Mouse (Mus musculus): ENCODE measurements around the gene Med12l. TPM values are rescaled to one million over a fixed set of nuclear protein-coding genes. Genes with fewer than 3 reads are reported as not detected.
"Not testable (repeated sequence)": the region's sequence is repeated elsewhere in the genome, so short reads cannot be mapped to it uniquely, and the experiment has no call there.

The Med12l gene
- polyA plus RNA-seq, 1 experiment from 2014 or later, result 0.57 TPM

DNA sequence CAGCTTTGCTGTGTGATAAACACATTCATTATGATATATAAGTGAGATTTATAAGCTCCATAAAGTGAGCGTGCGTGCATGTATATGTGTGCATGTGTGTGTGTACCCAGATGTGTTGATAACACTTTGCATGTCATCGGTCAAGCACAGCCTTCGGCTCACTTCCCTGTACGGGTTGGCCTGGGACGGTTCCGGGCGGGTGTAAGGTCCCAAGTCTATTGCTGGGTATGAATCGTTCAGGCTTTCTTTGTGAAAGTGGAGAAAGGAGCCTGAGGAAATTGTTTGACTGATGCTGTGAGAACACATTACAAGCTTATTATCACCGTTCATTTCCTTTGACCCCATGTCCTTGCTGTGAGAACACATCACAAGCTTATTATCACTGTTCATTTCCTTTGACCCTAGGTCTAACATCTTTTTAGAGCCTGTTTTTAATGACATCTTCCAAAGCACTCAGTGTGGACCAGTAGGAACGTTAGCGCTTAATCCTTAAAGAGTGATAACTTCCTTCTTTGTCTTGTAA, 133.4 kb downstream of the Med12l start:
- no peak for DNase-seq (ENCODE audit: low spot score)

DNA sequence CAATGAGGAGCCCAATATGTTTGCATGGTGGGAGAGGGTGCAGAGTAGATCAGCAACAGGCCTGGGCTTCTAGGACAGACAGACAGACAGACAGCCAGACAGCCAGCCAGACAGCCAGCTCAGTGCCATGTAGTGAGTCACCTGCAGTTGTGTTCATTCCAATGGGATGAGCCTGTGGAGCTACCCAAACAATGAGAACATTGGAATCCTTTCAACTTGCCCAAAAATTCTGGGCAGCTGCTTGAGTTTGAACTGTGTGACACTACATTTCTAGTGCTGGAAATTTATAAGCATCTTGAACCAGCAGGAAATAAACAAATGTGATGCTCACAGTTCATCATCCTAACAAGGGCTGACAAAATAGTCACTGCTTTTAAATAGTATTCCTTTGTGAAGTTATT, 134.0 kb downstream of the Med12l start:
- no peak for DNase-seq (ENCODE audit: low spot score)

DNA sequence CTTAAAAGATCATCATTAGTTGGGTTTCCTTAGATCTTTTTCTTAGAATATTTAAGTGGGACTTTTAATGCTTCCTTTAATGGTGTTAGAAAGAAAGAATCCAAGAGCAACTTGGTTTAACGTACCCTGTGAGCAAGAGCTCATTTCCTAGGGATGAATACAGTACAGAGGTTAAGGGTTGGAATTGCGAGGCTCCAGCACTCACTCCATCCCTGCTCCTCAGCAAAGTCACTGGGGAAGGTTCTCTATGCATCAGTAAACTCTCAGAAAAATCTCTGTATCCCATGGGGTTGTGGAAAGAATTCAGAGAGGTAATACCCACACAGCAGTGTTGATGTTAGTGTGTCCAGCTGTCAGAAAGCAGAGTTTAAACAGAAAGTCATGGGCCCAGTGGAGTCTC, 134.5 kb downstream of the Med12l start:
- no peak for DNase-seq (ENCODE audit: low spot score)

DNA sequence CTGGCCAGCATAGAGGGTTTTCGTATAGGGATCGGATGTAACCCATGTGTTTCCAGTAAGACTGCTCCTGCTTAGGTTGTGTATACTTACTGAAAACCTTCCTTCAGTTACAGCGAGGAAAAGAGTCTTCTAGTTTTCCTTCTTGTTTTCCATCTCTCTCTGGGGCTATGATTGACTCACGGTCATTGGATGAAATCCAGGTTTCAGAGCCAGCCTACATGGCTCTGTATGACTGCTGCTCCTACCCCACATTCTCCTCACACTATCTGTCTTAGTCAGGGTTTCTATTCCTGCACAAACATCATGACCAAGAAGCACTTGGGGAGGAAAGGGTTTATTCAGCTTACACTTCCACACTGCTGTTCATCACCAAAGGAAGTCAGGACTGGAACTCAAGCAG, 135.3 kb downstream of the Med12l start:
- DNase-seq (ENCODE audit: low spot score), result not testable (repeated sequence)

DNA sequence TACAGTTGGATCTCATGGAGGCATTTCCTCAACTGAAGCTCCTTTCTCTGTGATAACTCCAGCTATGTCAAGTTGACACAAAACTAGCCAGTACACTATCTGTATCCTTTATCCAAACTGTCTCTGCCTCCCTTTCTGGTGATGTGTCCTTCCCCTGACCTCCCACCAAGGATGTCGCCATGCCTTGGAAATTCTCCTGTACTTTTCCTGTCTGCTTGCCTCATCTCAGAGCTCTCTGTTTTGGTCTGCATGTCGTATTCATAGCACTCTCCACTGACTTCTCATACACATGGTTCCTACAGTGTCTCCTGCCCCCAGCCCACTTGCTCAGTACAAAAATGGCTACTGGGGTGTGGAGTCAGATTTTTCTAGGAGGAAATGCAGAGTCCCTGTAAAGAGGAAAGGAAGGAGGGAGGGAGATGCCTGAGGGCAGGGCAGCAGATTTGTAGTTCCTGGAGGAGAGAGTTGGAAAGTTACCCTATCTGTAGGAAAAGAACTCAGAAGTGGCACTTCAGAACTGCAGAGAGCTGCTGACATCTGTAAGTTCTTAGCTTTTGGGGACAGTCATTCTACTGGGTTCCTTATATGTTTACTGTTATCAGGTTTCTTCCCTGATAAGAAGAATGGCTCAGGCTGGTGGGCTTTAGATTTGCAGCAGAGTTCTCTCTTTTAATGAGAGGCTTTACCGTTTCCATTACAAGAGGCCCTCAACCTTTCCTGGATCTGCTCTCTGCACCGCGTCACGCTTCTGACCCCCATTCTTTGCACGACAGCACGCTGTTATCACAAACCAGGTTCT, 136.1 kb downstream of the Med12l start:
- no peak for DNase-seq (ENCODE audit: low spot score)

DNA sequence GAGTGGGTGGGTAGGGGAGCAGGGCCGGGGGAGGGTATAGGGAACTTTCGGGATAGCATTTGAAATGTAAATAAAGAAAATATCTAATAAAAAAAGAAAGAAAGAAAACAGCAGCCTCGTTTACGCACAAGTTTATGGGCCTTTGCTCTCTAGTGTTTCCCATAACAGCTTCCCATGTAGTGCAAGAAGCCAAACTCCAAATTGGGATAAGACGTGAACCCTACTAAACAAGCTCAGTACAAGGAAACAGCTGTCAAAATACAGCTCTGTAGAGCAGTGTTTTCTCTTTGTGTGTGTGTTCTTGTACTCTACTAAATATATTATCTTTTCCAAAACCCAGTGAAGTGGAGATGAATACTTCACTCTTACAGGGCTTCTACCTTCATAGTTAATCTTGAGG, 139.6 kb downstream of the Med12l start:
- no peak for DNase-seq (ENCODE audit: low spot score)

DNA sequence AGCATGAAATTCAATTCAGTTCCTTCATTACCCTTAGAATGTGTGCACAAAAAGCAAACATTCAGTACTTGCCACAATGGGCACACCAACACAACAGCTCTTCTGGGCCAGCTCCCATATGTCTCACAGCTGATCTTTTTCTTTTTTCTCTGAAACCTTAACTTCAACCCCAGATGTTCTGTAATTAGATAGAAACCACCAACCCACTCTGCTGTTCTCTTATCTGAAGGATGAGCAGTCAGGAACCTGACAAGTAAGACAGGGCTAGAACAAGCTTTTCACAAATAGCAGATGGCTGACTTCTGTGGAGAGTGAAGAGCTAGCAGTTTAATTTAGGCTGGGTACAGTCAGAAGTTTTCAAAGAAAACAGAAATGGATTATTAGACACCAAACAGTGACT, 144.0 kb downstream of the Med12l start:
- no peak for DNase-seq (ENCODE audit: low spot score)

DNA sequence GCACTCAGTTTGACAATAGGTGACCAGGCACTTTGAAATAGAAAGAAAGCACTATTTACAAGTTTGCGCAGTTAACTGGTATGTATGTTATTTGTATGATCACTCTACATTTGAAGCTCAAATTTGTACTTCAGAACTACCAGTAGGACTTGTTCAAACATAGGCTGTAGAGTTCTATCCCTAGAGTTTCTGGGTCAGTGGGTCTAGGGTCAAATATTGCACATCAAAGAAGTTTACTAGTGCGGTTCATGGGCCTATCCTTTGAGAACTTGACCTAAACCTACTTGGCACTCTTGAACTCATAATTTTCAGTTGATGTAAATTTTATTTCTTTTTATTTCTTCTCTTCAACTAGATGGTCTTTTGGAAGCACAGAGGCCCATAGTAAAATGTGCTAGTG, 145.0 kb downstream of the Med12l start:
- no peak for DNase-seq (ENCODE audit: low spot score)

DNA sequence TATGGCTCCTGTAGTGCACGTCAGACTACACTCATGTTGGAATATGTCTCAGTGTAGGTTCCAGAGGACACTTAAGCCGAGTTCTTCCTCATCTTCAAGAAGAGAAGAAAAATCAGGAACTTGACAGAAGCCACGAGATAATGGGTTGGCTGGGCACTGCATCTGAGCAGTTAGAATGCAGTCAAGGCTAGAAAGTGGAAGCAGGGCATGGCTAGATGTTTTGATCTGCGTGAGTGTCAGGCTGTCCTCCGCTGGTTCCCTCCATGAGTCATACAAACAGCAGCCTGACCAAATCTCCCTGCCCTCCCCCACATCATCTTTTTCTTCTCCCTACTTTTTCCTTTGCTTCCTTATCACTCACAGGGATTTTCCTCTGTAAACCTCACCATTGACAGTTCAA, 147.8 kb downstream of the Med12l start, which contains the start of gene P2ry14:
Gene P2ry14 (minus strand): TSS at position 195 of the 400 bp plus-strand sequence.
- no peak for DNase-seq (ENCODE audit: low spot score)

DNA sequence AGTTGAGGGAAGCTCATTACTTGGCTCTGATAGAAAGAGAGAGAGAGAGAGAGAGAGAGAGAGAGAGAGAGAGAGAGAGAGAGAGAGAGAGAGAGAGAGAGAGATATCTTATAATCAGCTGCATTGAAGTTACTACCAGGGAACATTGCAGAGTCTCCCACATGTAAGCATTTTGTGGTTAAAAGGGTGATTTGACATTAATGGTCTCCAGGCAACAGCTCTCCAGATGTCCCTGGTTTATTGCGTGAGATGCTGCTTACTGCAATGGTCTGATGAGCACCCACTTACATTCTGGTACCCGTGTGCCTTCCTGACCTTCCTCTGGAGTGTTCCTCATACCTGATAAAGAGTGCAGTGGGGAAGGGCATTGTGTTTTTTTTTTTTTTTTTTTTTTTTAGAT, 149.3 kb downstream of the Med12l start:
- no peak for DNase-seq (ENCODE audit: low spot score)

DNA sequence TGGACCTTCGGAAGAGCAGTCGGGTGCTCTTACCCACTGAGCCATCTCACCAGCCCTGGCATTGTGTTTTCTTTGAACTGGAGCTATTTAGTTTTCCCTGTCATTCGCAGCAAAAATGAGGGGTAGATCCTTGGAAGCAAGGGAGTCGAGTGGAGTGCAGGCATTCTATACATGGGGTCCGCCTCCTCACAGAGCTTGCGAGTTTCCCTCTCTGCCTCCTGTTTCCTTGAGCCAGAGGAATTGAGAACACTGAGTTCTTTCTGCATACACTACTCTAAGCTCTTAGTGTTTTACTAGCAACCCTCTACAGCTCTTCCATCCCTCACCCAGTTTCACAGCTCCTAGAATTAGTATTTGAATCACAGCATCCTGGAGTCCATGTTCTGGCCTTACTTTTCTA, 149.8 kb downstream of the Med12l start:
- no peak for DNase-seq (ENCODE audit: low spot score)

DNA sequence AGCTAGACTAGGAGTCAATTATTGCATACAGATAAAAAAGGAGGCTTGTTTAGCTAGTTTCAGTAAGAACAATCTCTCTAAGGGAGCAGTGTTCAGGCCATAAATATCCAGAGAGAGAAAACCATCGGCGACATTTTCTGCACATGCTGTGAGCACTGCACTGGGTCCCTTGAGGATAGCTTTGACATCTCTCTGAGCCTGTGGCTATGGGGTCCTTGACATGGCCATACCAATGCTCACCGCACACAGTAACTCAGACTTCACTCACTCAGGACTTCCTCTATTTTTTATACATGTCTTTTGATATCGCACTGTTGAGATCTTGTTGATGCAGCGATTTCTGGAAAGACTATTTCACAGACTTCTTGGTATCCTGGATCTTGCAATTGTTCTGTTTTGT, 151.4 kb downstream of the Med12l start:
- DNase-seq (ENCODE audit: low spot score), result no peak

DNA sequence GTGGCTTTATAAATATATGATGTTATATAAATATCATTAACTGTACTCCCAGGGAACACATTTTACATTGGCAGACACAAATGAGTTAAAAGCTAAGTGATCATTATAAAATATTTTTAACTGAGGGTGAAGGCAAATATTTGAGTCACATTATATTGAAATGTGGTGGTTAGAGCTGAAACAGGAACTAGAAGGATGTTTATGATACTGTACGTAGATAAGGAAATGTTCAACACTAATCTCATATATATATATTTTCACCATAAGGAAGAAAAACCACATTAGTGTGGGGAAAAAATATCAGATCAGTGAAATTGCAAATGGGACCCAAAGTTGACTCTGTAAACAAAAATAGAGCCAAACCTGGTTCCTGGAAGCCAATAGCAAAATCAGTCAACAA, 154.8 kb downstream of the Med12l start:
- no peak for DNase-seq (ENCODE audit: low spot score)

DNA sequence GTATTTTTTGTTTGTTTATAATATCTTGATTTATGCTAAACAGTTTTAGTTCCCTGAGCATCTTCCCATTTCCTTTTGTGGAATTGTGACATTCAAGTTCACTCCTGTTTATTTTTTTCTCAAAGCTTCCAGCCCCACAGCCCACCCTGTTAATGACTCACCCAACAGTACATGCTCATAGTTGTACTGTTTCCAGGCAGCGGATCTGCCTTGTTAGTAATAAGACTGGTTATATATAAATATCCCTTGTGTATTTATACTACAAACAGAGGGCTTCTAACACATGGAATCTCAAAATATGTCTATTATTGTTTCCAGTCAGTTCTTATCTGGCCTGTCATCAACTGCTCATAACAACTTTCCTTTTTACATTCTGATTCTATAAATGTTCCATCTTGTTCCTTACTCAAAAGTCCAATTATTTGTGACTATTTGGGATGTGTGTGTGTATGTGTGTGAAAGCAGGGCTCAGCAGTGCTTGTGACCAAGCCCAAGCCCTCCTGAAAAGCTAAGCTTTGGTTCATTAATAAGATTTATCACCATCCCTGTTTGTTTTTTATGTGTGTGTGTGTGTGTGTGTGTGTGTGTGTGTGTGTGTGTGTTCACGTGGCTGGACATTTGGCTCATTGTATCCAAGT, 161.9 kb downstream of the Med12l start:
- DNase-seq (ENCODE audit: low spot score), result no peak

DNA sequence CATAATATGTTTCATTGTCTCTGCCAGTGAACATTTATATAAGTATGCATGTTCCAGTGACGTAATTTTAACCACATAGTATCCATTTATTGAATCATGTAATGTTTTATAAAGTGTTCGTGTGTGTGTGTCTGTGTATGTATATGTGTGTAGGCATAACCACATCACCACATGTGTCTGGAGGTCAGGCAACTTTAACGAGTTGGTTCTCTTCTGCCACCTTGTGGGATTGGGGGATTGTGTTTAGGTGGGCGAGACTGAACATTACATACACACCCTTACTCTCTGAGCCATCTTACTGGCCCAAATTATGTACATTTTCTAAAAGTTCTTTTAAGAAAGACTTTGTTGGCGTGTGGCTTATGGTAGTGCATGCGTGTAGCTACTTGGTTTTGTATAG, 162.9 kb downstream of the Med12l start:
- peak; percentile 43 for DNase-seq (ENCODE audit: low spot score)

DNA sequence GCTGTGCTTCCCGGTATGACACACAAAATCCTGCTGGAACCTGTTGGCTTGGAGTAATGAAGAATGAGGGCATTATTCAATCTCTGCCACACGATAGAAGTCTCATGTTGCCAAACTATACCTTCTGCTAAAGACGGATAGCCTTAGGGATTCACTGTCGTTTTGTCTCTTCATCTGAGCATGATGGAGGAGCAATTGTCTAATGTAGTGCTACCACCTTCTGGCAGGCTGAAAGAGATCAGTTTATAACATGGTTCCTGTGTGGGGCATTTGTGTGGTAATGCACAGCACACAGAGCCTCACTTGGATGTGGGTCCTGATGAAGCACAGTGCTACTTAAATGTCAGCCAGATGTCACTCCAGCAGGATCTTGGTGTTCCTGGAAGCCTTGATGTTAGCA, 163.6 kb downstream of the Med12l start:
- DNase-seq (ENCODE audit: low spot score), result no peak

DNA sequence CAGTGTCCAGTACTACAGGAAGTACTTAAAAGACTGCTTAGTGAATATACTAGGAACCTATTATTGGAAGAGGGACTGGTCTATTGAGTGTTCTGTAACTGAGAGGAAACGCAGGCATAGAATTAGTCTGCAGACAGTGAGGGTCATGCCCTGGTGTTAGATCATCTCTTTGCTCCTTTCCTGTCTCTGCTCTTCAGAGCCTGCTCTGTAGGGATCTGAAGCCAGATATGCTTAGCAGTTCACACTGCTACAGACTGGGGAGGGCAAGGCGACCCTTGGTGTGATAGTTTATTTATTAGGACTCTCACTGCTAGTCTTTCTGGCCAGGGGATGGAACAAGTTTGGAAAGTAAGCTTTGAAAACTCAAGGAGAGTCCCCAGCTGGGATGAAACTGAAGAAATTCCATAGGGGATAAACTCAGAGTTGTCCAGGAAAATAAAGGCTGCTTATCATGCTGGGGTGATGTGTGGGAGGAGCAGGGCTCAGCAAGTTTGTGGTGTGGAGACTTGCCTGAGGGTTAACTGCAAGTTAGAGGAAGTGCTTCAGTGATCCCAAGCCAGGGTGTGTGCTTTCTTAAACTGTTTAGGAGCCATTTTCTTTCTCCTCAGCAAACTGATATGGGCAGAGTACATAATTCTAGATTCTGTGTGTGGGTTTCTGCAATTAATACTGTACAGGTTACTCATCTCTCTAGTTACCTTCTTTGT, 164.4 kb downstream of the Med12l start:
- no peak for DNase-seq (ENCODE audit: low spot score)

DNA sequence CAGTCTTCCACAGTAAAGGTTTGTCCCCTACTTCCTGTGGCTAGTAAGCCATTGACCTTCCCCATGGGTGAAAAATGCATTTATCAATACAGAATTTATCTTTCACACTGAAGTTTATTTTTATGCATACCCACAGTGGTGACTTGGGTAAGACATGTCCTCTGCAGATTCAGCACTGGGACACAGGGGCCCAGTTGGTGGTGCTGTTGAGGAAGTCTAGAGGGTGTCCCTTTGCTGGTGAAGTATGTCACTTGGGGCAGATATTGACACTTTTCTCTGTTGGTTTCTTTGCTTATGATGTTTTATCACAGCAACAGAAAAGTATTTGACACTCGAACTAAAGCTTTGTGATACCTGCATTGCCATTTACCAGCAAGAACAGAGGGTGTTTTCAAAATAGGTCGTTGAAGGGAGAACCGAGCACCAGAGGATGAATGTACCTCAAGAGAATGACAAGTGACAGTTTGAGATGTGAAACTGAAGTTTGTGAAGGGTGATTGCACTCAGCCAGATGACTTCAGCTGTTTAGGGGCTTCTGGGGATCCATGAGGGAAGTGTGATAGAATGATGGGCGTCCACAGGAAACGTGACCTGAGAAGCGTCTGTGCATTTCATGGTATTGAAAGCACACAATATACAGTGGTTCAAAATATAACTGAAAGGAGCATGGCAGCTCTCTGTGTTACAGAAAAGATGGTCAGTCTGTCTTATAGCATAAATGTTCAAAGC, 169.0 kb downstream of the Med12l start:
- DNase-seq (ENCODE audit: low spot score), result no peak

DNA sequence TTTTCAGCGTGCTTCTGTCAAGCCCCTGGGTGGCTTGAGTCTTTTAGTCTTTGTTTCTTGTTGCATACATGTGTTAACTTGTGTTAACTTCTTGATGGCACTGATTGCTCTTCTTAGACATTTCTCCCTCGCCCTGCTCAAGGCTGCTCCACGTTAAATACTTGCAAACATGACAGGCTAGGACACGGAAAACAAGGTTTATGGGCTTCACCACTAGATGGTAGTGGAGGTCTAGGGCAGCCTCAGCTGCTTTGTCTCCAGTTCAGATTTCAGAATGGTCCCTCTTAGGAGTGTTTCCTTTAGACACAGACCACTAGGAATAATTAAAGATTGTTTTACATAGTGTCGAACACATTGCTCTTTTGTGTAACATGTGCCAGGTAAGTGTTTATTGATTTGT, 169.6 kb downstream of the Med12l start:
- peak; percentile 76 for DNase-seq (ENCODE audit: low spot score)

DNA sequence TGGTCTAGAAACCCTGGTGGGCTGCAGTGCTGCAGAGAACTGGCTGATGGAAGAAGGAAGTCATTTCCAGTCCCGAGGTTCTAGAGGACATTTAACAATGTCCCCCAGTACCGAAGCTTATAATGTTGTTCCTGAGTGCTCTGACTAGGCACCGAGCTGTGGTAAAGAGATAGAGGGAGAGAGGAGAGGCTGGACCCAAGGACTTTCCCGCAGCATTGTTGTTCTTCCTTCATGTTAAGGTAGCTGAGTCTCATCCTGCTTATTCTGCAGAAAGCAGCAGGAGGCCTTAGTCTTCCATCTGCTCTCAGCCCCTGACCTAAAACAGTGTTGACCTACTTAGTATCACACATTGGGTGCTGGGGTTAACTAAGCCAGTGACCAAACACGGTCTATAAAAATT, 171.2 kb downstream of the Med12l start:
- DNase-seq (ENCODE audit: low spot score), result no peak

DNA sequence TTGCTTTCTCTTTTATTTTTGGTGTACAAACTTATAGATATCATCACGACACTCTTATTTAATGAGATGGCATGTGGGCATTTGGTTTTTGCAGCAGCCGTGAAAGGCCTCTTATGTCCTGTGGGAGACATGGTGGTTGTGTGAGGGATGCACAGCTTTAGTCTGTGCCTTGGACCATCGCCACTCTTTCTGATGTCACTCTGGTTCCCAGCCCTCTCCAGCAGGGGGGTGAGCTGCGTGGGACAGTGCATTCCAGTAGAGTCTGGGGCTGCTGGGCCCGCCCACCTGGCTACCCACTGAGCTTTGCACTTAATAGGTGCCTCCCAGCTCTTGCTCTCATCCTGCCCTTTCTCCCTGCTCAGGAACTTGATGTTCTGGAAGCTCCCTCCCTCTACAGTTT, 175.5 kb downstream of the Med12l start:
- no peak for DNase-seq (ENCODE audit: low spot score)

DNA sequence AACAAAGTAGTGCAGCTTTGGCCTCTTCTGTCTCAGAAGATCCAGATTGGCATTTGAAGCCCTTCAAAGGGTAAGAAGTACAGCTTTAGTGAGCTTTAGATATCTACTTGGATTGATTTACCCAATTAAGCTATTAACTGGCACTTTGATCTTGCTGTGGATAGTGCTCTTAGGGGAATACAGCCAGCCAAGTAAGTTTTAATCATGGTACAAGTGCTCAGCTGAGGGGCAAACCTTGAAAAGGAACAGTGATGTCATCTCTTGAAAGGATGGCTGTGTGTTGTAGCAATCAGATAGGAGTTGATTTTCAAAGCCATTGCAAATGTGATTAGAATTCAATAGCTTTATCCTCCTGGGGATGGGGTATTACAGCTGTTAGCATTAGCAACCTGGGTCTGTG, 176.5 kb downstream of the Med12l start:
- DNase-seq (ENCODE audit: low spot score), result no peak

Measured in thymus, postnatal 0 days (tissue).